Mouse (Mus musculus): ENCODE data around the gene 1700029H14Rik. TPM values are rescaled to one million over a fixed set of nuclear protein-coding genes. Genes with fewer than 3 reads are reported as not detected.

Gene 1700029H14Rik
- polyA plus RNA-seq, 1 experiment from 2014 or later, result not detected

Other genes with a start within 250 kb of the 1700029H14Rik start
- gene Tfdp1, start 223.7 kb downstream of the 1700029H14Rik start, polyA plus RNA-seq (2015; fragmentation: Nextera tagmentation; extraction: Ambion mirVana), result 159 TPM in 2 replicates
- not detected in 2 replicates for gene Atp4b, start 165.6 kb downstream of the 1700029H14Rik start, polyA plus RNA-seq (2015; fragmentation: Nextera tagmentation; extraction: Ambion mirVana)
- gene Grk1, start 157.4 kb downstream of the 1700029H14Rik start, polyA plus RNA-seq (2015; fragmentation: Nextera tagmentation; extraction: Ambion mirVana), result not detected in 2 replicates
- 0.95 and 1.4 TPM in 2 replicates for gene Tmem255b, start 127.3 kb downstream of the 1700029H14Rik start, polyA plus RNA-seq (2015; fragmentation: Nextera tagmentation; extraction: Ambion mirVana)
- 70.1 and 76.9 TPM in 2 replicates for gene Gas6, start 68.0 kb downstream of the 1700029H14Rik start, polyA plus RNA-seq (2015; fragmentation: Nextera tagmentation; extraction: Ambion mirVana)
- 23.8 and 28.2 TPM in 2 replicates for gene Rasa3, start 115.1 kb upstream of the 1700029H14Rik start, polyA plus RNA-seq (2015; fragmentation: Nextera tagmentation; extraction: Ambion mirVana)
- gene Cfap97d2, start 143.4 kb upstream of the 1700029H14Rik start, polyA plus RNA-seq (2015; fragmentation: Nextera tagmentation; extraction: Ambion mirVana), result 0.19 TPM in 1 of 2 replicates, not detected in the other
- 180 and 181 TPM in 2 replicates for gene Cdc16, start 195.2 kb upstream of the 1700029H14Rik start, polyA plus RNA-seq (2015; fragmentation: Nextera tagmentation; extraction: Ambion mirVana)
- gene Upf3a, start 223.2 kb upstream of the 1700029H14Rik start, polyA plus RNA-seq (2015; fragmentation: Nextera tagmentation; extraction: Ambion mirVana), result 44.3 and 45.8 TPM in 2 replicates

Measured in kidney, embryonic 16.5 days (tissue).